Mouse (Mus musculus) frontal cortex, postnatal 10 days (tissue): ENCODE measurements around the gene Idi2.
"Not testable (repeated sequence)": the region's sequence is repeated elsewhere in the genome, so short reads cannot be mapped to it uniquely, and the experiment has no call there.

Experiments used
- DNase-seq, 2 experiments: peaks; one replicate each; pipeline ENCODE4 v3.0.0; 2022; ENCODE audit warnings: low spot score in 2 of 2, mixed read lengths in 1 of 2

Idi2 gene

GRCm38 (mm10) chr13:8952563-8952962 is at the start of gene Idi2:
Gene Idi2, plus strand, starts transcription at chr13:8952863.
- not testable (repeated sequence) for DNase-seq

- not testable (repeated sequence) for DNase-seq
Measured at GRCm38 (mm10) chr13:8905986-8906385, 46.7 kb upstream of the Idi2 start.

- not testable (repeated sequence) for DNase-seq
Measured at GRCm38 (mm10) chr13:8913890-8914289, 38.8 kb upstream of the Idi2 start.

DNA sequence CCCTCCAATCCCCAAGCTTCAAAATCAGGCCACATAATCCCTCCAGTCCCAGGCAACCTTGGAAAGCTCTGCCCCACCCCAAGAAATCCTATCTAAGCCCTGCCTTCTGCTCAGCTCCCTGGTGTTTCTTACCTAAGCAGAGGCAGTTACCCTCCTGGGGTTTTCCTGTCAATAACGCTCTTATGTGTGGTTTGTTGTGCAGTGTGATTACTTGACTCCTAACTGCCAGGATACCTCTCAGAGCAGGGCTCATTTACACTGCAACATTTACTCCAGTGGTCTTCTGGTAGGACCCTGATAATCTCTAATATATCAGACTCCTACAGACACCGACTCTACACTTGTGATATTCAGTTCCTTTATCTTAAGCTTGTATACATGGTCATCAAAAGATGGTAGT is 19.2 kb upstream of the Idi2 start:
- DNase-seq = no peak

DNA sequence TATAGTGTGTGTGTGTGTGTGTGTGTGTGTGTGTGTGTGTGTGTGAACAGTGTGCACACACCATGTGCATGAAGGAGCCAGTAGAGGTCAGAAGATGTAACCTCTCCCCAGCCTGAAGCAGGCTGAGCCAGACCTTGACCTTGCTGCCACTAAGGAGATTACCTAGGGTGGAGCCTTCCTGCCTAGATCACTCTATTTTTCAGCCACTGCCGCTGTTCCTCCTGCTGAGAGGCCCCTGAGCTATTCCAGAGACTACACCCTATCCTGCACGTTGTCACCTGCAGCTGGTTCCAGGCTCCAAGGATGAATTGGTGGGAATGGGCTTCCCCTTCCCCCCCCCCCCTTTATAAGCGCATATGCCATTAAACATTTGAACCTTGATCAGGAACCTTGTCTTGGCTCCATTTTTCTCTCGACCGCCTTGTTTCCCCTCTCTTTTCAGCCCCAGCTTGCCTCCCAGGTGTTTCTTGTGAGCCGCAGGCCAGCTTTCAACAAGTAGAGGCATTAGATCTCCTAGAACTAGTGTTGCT is 15.0 kb upstream of the Idi2 start:
- not testable (repeated sequence) for DNase-seq

DNA sequence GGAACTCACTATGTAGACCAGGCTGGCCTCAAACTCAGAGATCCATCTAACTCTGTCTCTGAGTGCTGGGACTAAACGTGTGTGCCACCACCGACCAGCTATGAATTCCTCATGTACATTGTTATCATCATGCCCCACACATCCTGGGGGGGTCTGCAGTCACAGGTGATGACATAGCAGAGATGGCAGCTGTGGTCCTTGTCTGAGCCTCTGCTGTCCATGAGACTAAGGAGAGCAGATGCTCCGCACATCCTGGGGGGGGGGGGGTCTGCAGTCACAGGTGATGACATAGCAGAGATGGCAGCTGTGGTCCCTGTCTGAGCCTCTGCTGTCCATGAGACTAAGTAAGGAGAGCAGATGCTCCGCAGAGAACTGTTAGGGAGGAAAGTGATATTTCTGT is 11.6 kb upstream of the Idi2 start:
- DNase-seq = not testable (repeated sequence)

GRCm38 (mm10) chr13:8941701-8942100 is 11.0 kb upstream of the Idi2 start:
- not testable (repeated sequence) for DNase-seq

GRCm38 (mm10) chr13:8943828-8944227 is 8.8 kb upstream of the Idi2 start:
- not testable (repeated sequence) for DNase-seq

- not testable (repeated sequence) for DNase-seq
Measured at GRCm38 (mm10) chr13:8948131-8948530, 4.5 kb upstream of the Idi2 start, which contains the start of gene Gm9745. Gene Gm9745, minus strand, starts transcription at chr13:8948231.

DNA sequence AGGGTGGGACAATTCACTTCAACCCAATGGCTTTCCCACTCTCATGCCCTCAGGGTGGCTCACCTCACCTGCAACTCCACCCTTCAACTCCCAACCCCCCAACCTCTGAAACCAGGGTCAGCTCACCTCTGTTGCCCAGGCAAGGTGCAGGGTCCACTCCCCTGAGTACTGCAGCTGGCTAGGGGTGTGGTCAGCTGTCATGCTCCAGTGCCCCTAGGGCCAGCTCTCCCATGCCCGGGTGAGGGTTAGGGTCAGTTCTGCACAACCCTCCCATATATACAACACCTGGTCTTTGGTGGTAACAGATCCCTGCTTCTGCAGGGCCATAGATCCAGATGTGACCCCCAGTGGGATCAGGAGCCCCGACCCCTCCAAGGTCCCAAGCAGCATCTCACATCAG is 2.5 kb downstream of the Idi2 start:
- not testable (repeated sequence) for DNase-seq

GRCm38 (mm10) chr13:8956873-8957272 is 4.2 kb downstream of the Idi2 start:
- not testable (repeated sequence) for DNase-seq

GRCm38 (mm10) chr13:8959058-8959457 is 6.4 kb downstream of the Idi2 start:
- not testable (repeated sequence) for DNase-seq

- not testable (repeated sequence) for DNase-seq
Measured at GRCm38 (mm10) chr13:8959554-8959953, 6.9 kb downstream of the Idi2 start.

GRCm38 (mm10) chr13:8961128-8961888 is 8.6 kb downstream of the Idi2 start:
- not testable (repeated sequence) for DNase-seq

DNA sequence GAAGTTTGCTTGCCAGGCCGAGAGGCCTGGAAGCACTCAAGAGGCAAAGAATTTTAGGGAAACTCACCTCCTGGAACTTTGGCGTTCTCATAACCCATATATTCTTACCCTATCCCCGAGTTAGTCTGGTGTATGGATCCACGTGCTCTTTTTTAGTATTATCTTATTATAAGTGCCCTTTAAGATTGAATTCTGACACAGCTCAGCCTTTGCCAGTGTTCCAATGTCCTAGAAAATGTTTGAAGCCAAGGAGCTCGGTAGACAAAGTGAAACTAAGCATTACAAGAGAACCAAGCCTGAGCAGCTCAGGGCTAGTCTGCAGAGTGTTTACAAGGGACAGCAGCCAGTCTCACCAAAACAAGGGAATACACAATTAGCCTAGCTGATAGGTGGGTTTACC is 9.6 kb downstream of the Idi2 start:
- DNase-seq = not testable (repeated sequence)

DNA sequence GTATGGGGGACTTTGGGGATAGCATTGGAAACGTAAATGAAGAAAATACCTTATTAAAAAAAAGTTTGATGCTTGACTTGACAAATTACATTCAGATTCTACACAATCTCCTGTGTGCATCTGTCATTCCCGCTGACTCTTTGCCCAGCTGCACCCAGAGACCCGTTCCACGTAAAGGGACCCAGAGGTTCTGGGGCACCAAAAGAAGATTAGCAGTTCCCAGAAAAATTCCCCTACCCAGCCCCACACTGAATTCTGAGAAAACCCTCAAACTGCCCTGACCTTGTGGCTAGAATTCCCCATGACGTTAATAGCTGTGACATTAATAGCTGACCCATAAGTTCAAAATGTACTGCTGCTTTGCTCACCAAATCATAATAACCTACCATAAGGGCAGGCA is 12.6 kb downstream of the Idi2 start:
- no peak for DNase-seq

DNA sequence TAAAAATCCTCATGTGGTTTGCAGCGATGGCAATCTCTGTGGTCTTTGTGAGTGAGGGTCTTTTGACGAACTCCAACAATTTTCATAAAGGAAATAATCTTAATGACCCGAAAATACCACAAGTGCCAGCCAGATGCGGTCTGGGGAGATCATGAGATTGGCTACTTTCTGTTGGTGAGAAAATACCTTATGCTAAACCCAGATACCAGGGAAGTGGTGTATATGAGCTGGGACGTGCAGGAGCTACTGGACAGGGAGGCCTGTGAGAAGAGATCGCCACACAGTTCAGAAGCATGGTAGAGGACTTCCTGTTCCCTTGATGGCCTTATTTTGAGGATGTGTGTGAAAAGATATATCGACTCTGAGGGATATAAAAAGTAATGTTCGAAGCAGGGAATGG is 15.1 kb downstream of the Idi2 start:
- no peak for DNase-seq

DNA sequence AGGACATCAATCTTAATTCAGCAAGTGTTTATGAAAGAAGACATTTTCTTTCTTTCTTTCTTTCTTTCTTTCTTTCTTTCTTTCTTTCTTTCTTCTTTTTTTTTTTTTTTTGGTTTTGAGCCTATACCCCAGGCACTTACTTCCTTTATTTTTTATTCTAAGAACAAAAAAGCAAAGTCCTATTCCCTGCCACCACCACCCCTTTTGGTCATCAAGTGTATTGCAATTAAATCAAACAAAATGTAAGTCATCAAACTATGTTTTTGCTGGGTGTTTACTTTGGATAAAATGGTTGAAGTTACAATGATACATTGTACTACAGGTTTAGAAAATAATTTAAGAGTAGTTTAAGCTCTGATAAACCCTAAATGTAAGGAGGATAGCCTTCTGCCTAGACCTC is 19.7 kb downstream of the Idi2 start:
- no peak for DNase-seq

DNA sequence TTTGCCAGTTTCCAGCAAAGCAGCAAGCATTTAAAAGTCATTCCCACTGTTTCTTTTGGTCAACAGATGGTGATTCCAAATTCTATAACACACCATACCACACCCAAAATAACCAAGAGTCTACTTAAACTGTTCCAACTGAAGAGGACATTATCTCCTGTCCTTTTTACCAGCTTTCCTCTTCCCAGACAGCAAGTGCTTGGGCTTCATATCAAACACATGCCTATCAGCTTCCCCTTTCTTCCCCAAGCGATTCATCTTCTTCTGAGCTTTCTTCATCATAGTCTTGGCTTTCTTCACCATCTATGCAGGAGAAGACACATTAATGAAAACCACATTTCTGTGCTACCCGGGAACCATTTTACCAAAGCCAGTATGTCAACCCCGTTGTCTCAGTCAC is 20.3 kb downstream of the Idi2 start:
- no peak for DNase-seq

- no peak for DNase-seq
Measured at GRCm38 (mm10) chr13:8992231-8992630, 39.6 kb downstream of the Idi2 start.

DNA sequence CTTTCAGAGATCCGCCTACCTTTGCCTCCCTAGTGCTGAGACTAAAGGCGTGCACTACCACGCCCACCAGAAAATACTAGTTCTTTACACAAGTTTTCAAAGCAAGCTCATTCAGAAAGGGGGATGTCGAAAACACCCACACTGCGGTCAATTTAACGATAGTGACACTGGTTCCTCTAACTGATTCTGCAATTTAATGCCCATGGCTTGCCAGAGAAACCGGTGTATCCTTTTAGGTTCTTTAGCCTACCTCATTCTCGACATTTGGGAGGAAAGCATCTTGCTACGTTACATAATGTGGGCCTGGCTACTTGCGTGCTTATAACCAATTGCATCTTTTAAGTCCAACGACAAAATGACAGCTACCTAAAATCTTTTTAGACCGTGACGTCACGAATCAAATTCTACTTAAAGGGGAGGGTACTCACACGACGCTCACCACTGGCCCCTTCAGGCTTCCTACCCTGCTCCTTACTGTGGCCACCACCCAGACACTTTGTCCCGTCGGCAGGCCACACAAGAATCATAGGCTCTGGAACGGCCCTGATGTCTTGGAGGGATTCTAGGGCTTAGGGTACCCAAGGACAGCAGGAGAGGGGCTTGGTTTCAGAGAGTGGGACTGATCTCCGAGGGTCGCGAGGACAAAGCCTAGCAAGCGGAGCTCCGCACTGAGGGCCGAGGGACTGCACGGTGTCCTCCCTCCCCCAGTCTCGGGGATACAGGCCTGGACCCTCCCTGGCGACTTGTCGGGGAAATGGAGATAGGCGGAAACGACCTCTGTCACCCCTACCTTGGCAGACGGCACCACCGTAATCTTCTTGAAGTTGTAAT is 42.7 kb downstream of the Idi2 start:
- no peak for DNase-seq

DNA sequence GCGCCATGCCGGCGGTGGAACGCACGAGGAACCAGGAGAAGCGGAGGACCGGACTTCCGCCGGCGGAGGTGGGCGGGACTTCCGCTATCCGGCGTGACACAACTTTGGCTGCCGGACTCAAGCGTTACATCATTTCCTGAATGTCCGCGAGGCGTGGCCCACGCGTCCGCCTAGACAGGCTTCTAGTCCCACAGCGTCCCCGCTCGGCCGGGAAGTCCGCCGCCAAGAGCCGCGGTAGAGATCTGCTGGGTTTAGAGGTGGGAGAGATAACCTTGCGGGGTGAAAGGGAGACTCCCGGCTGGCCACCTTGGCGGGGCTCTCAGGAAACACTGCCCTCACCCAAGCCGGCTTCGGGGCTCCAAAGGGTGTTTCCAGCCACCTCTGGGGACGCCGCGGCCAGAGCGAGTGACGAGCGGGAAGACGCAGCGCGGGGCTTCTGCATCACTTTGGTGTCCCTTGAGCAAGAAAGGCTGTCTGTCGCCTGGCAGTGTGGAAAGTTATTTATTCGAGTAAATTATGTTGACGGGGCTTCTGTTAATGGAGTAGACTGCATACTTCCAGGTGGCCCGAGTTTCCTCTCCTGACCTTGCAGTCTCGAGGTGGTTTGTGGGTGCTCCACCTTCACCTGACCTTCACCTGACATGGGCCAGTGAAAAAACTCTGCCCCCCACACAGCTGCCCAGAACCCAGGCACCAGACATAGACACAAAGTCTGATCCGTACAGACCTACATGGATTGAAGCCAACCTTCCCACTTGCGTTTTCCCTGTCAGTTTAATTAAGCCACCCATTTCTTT is 43.5 kb downstream of the Idi2 start, which contains the start of gene Gtpbp4:
Gtpbp4 (minus strand) TSS at position 94 of the 797 bp plus-strand sequence.
- peak; percentile 96 for DNase-seq
